Mouse (Mus musculus): ENCODE measurements around the gene Psenen.

- TF ChIP-seq CTCF (conservative IDR thresholded peaks at IDR 0.05; ENCODE audit: insufficient read depth, insufficient read length, low read depth, low read length) (no peak), POLR2A (IDR thresholded peaks at IDR 0.05; ENCODE audit: low read depth, low read length) (no peak)
These were observed 39.2 kb upstream of the Psenen start for GRCm38 (mm10) chr7:30602583-30602982.

All from kidney, adult 2 months (tissue).